Mouse (Mus musculus) frontal cortex, postnatal 14 days (tissue): Measurements from ENCODE around the gene Sema4d.

Experiments
- DNase-seq, 2 experiments: peaks; one replicate each; pipeline ENCODE4 v3.0.0; 2022; ENCODE audit warnings: low spot score in 2 of 2

Sema4d gene

DNA sequence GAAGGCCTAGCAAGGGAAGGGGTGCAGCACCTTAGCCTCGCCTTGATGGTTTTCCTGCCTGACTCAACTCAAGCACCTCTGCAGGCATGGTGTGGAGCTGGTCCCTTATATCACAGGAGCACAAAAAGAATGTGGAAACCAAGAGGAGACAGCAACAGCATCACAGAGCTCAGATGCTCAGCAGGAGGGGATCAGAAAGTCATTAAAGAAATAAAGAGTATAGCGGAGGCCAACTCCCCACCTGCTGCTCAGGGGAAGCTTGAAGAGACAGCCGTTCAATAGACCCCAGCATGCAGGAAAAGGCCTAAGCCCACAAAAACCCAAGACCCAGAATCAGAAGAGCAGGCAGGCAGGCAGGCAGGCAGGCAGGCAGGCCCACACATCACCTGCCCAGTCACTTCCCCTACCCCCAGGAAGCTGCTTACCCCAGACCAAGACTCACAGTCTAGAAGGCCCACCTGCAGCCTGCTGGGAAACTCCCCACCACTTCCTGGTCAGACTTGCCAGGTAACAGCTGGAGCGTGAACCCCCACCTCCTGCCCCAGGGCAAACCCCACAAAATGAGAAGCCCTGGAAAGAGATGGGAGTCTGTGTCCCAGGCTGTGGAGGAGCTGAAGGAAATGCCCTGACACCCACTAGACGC lies 39.6 kb downstream of the Sema4d start:
- no peak for DNase-seq

DNA sequence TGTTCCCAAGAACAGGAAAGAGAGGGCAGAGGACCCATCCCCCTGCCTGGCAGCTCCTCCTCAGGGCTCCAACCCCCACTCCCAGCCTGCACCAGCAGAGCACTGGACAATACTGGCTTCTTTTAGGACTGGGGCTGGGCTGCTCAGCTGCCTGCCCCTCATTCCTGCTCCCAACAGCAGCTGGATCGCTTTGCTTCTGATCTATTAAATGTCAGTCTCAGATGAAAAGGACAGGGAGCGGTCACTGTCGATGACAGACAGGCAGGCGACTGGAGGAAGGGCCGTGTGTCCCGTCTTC lies 40.4 kb downstream of the Sema4d start:
- no peak for DNase-seq

DNA sequence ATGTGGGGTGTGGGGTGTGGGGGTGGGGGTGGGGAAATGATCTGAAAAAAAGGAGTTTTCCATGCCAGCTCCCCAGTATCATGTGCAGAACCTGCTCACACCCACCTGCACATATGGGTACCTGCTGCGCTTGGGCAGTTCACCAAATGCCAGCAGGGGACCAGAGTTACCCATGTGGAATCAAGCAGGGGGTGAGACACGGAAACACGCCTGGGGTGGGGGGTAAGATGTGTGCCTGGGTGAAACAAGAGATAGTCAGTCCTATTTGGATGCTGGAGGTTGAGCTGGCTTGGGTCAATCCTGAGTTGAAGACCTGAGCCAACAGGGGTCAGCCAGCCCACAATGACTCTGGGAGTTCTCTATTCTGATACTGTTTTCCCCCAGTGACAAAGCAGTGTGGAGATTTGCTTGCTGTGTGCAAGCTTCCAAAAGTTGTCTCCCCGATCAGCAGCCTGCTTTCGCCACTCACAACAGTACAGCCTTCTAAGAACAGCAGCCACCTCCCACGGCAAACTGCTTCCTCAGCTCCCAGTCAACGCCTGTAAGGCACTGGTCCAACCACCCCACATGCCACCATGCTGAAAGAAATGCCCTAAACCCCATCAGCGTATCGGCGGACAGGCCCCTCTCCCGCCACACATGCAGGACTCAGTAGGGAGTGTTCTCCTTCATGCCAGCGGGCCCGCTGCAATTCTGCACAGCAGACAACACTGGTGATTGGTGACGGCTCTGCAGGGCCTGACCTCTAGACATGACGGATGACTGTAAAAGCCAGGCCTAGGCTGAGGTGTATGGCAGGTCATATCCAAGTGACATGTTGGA lies 41.0 kb downstream of the Sema4d start:
- no peak for DNase-seq

DNA sequence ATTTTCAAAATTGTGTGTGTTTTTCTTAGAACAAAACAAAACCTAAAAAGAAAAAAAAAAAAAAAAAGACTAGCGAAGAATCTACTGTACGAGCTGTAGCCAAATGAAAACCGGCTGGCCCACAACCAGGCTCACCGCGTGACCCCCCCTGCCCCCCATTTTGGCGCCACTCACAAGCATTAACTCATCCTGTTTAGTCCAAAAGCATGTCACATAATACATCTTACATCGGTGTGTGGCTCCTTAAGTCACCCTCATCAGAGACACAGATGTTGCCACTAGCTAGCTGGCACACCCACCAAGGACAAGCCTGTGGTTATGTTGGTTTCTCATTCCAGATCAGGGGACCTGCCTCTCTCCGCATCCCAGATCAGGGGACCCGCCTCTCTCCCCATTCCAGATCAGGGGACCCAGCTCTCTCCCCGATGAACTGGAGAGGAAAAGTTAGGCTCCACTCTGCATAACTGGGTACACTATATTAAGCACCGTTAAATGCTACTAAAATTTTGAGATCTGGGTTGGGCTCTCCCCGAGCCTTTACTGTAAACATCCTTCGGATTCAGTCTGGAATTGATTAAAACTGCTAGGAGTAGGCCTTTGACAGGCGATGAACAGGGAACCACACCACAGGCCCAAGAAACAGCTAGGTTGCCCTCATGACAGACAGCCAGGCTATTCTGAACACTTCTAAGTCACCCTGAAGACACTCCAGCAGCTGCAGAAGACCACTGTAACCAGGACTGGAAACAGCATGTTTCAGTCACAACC lies 43.8 kb downstream of the Sema4d start:
- DNase-seq, result no peak

DNA sequence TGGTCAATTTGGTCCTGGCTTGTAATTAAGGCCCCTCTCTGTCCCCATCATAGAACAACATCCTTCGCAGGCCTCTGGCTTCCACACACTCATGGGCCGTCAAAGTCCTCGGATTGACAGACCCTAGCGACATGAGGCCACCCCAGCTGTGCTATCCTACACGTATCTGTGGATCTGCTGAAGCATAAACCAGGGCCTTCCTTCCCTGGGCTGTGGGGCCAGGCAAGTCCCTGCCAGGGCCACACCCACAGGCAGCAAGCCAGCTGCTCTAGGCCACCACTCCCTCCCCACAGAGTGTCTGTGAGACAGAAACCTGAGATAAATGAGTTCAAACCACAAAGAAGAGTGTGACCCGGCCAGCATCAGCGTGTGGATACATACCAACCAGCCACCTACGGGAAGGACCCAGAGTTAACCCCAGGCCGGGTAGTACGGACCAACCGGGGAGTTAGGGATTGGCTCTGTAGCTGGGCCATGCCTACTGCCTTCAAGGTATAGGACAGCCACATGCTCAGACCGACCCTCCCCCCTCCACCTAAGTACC lies 45.5 kb downstream of the Sema4d start:
- DNase-seq, result no peak

DNA sequence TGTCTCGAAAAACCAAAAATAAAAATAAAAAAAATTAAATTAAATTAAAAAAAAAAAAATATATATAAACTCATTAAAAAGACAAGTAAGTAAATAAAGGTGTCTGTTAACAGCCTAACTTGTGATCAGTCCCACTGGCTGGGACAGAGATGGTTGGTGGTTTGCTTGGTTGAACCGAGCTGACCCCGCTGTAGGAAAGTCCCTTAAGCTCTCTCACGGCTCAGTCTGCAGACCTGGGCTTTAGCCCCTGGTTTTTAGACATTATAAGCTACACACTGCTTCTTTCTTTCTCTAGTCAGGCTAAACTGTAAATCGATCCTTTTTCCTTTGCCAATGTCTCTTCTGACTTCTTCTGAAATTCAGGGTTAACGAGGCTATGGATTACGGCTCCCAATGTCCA lies 46.5 kb downstream of the Sema4d start:
- DNase-seq, result no peak

DNA sequence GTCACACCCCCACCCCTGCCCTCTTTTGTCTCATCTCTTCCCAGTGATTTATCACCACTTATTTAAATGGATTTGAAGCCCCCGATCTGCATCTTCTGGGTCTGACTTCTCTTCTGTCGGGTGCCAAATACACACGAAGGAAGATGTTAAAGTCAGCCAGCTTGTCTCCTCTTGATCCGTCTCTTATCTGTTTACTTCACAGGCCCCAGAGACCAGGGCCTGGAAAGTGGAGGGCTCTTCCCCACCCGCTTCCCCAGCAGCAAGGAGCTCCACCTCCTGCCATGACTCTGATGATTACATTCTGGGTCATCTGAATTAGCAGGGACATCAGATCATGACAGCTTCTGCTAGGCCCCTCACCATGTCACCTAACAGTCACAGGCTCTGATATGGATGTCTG lies 47.7 kb downstream of the Sema4d start:
- DNase-seq, result no peak

DNA sequence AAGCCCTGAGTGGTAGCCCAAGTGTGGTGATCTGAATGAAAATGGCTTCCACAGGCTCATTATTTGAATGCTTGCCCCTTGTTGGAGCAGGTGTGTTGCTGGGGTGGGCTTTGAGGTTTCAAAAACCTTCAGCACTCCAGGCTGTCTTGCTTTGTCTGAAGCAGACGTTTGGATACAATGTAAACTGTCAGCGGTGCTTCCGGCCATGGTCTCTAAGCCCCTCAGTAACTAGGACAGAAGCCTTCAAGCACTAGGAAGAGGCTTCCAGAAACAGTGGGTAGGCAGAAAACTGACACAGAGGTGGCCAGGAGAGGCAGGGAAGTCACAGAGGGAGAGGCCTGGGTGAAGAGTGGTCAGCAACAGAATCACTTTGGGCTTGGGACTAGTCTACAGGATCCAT lies 49.7 kb downstream of the Sema4d start:
- DNase-seq, result no peak

DNA sequence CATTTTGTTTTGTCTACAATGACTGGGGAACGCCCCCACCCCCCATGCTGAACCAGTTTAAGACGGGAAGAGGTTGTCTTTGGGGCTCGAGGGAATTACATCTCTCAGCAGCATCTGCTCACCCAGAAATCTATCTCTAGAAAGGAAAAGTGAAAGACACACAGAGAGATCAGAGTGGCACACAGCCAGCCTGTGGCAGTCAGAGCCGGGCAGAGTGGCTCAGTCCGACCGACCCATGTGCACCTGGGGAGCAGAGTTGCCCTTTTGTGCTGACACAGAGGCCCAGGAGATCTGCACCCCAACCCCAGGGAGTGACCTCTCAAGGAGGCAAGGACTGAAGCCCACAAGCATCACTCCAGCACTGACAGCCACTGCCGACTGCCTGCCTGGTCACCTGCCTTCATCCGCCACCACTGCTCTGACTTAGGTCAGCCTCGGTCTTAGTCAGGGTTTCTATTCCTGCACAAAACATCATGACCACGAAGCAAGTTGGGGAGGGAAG lies 50.9 kb downstream of the Sema4d start:
- no peak for DNase-seq

DNA sequence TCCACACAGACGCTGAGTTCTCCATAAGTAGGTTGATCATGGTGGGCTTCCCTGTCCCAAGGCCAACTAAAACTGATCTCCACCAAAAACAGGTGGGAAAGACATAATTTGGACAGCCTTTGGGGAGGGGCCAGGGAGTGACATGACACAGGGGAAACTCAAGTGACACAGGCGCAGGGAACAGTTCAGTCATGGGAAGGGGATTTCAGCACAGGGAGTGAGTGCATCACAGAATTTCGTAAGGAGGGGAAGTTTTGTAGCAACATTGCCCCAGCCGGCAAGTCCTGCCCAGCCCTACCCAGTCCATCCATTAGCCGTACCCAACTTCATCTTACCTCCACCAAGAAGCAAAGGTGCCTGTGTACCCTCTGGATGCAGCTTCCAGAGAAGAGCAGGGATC lies 52.8 kb downstream of the Sema4d start:
- DNase-seq, result no peak

DNA sequence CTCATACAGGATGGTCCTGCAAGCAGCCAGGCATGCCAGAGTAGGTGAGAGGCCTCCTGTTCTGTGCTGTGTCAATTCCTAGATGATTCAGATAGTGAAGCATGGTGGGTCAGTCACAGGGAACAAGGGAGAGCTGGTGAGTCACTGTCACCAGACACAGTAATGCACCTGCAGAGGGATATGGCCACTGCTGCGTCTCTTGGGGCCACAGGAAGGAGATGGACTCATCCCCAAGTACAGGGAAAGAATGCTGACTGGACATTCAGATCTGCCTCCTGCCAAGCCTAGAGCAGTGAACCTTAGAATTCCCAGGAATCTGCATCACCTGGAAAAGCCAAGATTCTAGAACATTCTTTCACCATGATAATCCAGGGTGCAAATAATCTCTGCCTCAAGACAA lies 53.8 kb downstream of the Sema4d start:
- DNase-seq, result no peak

DNA sequence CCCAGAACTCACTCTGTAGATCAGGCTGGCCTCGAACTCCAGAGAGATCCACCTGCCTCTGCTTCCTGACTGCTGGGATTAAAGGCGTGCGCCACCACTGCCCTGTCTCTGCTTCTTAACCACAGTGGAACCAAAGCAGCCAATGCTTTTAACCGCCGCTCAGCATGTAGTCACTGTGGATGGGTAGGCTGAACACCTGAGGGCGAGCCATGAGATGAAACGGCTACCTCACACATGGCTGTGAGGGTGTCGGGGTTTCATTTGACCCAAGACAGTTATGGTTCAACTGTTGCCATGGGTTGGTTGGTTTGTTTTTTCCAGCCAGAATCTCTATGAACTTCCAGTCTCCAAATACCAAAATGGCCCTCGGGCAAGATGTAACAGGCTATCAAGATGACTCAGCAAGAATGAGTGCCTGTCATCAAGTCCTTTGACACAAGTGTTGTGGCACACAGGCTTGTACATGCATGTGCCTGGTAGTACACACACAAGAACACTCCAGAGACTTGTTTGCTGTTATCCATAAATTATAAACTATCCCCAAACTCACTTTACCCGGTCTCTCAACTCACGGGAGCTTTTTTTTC lies 54.9 kb downstream of the Sema4d start:
- DNase-seq, result no peak

DNA sequence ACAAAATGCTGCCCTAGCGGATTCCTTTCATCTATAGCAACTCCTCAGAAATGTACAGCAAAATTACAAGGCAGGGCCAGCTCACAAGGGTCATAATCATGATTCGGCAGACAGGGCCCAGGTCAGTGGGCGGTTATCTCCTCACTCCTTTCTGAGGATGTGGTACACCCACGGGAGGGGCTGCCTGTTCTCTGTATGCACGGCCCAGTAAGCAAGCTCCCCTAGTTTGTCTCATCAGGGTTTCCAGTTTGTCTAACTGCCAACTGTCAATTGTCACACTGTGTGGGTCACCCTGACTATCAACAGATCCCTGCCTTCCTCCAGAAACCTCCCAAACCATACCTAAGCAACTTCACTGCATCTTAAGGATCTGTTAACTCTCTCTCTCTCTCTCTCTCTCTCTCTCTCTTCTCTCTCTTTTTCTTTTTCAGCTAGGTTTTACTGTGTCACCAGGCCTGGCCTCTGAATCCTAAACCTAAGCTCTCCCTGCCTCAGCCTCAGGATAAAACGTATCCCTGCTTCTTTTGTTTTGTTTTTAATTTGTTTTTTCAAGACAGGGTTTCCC lies 55.5 kb downstream of the Sema4d start:
- no peak for DNase-seq

DNA sequence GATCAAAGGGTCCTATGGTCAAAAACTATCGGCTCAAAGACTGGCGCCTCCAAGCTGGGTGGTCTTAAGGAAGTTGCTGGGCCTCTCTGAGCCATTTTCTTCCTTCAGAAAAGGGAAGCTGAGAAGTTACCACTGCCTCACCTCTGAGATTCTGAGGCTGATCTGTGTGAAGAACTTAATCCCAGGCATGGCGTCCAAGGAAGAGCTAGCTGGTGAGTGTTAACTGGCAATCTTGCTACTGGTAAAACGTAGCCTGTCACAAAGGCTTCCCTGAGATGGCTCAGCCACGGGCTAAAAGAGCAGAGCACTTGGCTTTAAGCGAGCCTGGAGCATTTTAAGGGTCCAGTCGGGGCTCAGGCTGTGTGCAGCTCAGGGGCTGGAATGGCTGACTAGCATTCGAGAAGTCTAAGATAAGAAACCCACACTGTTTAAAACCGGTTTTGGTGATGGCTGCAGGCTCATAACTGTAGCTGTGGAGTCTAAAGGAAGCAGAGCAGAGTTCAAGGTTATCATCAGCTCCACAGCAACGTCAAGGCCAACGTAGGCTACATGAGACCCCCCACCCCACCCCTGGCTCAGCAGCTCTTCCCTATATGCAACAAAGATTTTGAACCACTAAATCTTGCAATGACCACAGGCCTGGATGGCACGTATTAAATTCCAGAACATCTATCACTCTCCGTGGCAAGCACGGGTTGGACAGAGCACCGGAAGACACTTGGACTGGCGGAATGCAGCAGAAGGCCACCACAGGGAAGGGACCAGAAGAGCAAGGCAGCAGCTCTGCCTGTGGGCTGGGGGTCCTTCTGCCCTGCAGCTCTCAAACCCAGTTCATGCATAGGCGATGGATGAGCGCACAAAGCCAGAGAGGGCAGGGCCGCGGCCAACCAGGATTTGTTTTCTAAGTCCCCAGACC lies 56.3 kb downstream of the Sema4d start:
- no peak for DNase-seq

DNA sequence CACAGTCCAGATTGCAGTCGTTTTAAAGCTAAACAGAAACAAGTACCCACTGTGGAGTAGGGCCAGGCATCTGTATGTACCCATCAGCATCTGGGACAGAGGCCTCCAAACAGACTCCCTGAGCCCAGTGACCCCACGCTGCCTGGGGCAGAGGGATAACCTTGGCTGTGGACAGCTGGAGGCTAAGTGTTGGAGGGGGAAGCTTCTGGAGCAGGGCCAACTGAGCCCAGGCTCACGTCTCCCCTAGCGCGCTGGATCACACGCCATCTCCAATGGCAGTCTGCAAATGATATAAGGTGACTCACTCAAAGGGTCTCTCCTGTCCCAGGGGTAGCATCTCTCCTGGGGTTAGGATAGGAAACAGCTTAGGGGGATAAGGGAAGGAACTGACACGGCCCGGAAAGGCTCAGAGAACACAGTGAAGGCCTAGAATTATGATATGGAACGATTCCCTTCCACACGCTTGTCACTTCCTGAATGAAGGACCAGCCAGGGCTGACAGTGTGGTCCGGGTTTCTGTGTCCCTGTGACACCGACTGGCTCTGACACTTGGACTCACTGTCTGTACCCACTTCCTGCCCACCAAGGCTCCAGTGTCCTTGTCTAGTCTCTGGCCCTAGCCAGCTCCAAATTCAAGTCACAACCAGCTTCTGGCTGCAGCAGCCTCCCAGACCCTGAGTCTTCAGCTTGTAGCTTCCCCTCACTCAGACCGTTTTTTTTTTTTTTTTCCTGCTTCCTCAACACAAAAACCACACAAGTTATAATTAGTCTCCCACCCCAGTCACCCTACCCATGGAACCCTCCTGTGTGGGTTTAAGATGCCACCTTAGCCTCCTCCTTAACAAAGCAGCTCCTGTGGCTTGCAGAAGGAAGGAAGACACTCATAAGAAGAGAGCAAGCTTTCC lies 57.3 kb downstream of the Sema4d start:
- no peak for DNase-seq

DNA sequence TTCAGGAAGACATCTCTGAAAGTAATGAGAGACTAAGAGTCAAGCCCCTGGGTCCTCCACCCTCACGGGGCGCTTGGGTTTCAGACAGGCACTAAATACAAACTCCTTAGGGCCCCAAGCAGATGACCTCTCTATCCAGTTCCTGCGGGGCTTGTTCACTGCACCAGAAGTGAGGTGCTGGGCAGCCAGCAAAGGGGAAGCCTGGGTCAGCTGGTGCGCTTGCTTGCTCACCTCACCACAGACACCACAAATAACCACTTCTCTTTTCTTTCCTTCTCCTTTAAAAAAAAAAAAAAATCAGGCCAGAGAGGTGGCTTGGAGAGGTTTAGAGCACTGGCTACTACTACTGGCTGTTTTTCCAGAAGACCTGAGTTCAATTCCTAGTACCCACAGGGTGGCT lies 59.0 kb downstream of the Sema4d start:
- no peak for DNase-seq

DNA sequence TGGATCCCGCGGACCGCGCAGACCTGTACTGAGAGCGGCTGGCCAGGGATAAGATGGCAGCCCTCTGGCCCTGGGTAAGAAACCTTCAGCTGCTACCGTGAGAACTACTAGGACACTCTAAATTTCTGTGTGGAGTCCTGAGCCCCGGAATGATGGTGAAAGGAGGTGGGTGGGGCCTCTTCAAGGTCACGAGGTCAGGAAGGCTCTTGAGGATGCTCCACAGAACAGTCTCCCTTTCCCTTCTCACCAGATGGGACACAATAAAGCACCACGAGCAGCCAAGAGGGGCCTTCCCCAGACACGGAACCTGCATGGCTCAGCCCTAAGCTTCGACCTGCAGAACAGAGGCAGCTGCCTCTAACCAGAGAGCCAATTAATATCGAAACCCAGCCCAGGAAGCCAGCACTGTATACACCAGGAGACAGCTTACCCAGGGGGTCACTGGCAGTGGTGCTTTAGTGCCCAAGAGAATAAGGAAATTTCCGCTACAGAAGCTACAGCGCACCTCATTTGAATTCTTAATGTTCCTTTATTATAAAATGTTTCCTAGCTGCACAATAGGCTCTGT lies 61.4 kb downstream of the Sema4d start:
- no peak for DNase-seq

DNA sequence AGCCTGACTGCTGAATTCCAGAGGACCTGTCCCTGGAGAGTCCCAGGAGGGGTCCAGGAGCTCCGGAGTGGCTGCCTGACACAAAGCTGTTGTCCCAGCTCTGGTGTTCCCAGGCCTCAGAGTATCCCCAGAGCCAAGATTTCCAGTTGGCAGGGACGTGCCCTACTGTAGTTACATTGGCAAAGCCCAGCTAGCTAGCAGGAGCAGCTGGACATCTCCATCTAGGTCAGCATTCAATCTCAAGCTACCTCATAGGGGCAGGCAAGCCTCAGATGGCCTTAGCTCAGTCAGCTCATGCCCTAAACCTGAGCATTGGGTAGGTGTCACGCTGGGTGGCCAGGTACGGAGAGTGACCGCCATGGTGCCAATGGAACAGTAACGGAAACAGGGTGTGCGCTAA lies 62.1 kb downstream of the Sema4d start:
- DNase-seq, result no peak

DNA sequence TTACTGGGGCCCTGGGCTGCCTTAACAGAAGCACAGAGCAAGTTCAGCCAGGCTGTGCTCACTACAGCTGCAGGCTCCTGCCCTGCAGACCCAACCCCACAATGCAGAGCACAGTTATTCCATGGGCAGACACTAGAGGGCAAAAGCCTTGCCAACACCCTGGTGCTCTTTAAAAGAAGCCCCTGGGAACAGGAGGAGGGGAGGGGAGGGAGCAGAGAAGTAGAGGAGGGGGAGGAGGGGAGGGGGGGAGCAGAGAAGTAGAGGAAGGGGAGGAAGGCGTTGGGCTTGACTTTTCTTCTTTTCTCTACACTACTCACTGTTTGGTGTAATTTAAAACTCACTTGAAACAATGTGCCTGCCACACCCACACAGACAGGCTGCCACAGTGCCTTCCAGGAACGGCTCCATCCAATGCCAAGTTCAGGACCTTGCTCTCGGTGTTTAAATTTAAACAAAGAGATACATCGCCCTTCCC lies 63.6 kb downstream of the Sema4d start:
- no peak for DNase-seq
